Mouse (Mus musculus): ENCODE measurements at regions not wholly inside any gene's neighbourhood (a gene's known extent, or its start where the extent isn't known, plus 50 kb on each side); places are given as distances from the start of the nearest gene placed in this dataset.

DNA sequence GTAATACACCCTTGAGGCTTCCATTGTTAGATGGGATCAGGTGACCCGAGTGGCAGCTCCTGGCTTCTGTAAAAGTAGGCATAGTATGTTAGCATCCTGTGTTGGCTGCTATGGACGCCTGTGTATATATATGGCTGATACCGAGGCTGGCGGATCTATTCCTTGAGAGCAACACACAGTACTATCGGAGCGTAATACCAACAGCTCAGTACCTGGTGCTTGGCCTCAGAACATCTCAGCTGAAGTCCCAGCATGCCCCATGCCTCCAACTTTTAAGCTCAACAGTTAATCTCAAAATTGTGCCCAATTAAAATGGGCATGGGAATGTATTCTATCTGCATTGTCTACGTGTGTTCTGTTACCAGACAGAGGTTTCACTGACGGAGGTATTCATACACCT, 420.7 kb upstream of the Ubash3b start:
- TF ChIP-seq CTCF (IDR thresholded peaks at IDR 0.05; ENCODE audit: insufficient read depth, low read length) (no peak), POLR2A (IDR thresholded peaks at IDR 0.05; ENCODE audit: borderline replicate concordance, extremely low read depth, low read depth, low read length) (no peak)
- H3K4me1 ChIP-seq (ENCODE audit: control insufficient read depth, insufficient read depth, low read length): no peaks in the 10 kb centered on the region
- 38% methylated on average over 8 of the region's 8 CpGs for WGBS
- DNase-seq: no peak
- peak overlapping the region; percentile 37 for H3K4me3 ChIP-seq (replicated peaks; ENCODE audit: extremely low read depth, low read depth, low read length)

DNA sequence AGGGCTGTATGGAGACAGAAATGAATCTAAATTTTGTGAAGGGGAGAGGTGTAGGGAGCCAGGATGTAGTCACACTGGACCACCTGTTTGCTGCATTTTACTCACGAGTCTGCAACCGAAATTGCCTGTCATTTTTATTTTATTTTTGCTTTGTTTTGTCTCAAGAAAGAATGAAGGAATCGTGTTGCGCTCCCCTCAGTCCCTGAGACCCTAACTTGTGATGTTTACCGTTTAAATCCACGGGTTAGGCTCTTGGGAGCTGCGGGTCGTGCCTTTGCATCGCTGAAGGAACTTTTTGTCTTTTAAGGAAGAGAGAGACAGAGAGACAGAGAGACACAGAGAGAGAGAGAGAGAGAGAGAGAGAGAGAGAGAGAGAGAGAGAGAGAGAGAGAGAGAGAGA, 420.2 kb upstream of the Ubash3b start:
- TF ChIP-seq CTCF (IDR thresholded peaks at IDR 0.05; ENCODE audit: insufficient read depth, low read length) (no peak), POLR2A (IDR thresholded peaks at IDR 0.05; ENCODE audit: borderline replicate concordance, extremely low read depth, low read depth, low read length) (no peak)
- DNase-seq: no peak
- 21% methylated on average over 9 of the region's 9 CpGs for WGBS
- Histone ChIP-seq H3K4me3 (replicated peaks; ENCODE audit: extremely low read depth, low read depth, low read length) (no peak overlapping the region), H3K4me1 (ENCODE audit: control insufficient read depth, insufficient read depth, low read length) (no peaks in the 10 kb centered on the region)

DNA sequence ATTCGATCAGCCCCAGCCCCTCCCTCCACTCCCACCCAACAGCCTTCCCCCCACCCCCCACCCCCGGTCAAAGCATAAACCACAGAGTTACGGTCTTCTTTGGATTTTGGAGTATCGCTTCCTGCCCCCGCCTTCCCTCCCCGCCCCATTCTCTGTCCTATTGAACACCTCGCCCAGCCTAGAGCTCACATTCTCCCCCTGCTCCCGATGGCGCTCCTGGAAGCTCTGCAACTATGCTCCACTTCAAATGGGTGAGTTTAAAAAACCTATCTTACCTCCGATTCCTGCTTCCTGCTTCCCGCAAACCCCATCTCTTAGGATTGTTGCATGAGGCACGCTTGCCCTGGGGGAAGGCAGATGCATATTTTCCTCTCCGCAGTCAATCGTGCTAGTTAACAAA, 419.7 kb upstream of the Ubash3b start:
- TF ChIP-seq CTCF (IDR thresholded peaks at IDR 0.05; ENCODE audit: insufficient read depth, low read length) (no peak), POLR2A (IDR thresholded peaks at IDR 0.05; ENCODE audit: borderline replicate concordance, extremely low read depth, low read depth, low read length) (0 out of 2 replicates have a peak, but pooled peaks have one; percentile 13)
- H3K4me3 ChIP-seq (replicated peaks; ENCODE audit: extremely low read depth, low read depth, low read length): peak overlapping the region; percentile 62
- WGBS: 3% methylated on average over 14 of the region's 14 CpGs
- DNase-seq: no peak
- no peaks in the 10 kb centered on the region for H3K4me1 ChIP-seq (ENCODE audit: control insufficient read depth, insufficient read depth, low read length)

DNA sequence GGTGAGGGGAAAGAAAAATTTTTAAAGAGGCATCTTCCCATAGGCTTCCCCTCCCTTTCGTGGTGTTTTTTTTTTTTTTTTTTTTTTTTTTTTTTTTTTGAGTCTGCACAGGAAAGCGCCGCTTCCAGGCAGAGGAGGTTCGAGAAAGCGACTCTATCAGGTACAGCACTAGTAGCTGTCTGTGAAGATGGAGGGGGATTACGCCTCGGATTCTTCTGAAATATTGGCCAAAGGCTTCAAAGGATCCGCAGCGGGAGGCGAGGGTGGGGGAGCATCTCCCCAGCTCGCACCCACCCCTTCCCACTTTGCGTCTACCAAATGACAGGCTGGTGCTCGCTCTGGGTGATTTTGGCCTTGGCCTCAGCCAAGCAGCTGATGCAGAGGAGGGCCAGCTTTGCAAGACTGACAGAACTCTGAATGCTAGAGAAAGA, 419.1 kb upstream of the Ubash3b start:
- 4% methylated on average over 13 of the region's 13 CpGs for WGBS
- Histone ChIP-seq H3K4me3 (replicated peaks; ENCODE audit: extremely low read depth, low read depth, low read length) (peak overlapping the region; percentile 52), H3K4me1 (ENCODE audit: control insufficient read depth, insufficient read depth, low read length) (no peaks in the 10 kb centered on the region)
- TF ChIP-seq CTCF (IDR thresholded peaks at IDR 0.05; ENCODE audit: insufficient read depth, low read length) (no peak), POLR2A (IDR thresholded peaks at IDR 0.05; ENCODE audit: borderline replicate concordance, extremely low read depth, low read depth, low read length) (0 out of 2 replicates have a peak, but pooled peaks have one; percentile 24)
- peak; percentile 23 for DNase-seq

DNA sequence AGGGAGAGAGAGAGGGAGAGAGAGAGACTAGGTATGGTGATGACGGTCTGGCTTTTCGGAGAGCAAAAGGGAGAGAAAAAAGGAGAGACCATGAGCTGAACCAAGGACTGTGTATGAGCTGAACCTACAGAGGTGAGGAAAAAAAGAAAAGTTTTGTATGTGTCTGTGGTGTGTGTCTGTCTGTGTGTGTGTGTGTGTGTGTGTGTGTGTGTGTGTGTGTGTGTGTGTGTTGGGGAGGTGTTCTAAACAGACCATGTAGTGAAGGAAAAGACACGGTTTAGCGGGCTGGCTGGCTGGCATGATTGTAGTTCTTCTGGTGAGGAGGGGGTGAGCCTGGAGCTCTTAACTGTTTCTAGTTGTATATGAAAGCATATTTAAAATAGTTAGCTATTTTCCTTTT, 418.6 kb upstream of the Ubash3b start:
- peak overlapping the region; percentile 48 for H3K4me3 ChIP-seq (replicated peaks; ENCODE audit: extremely low read depth, low read depth, low read length)
- DNase-seq: no peak
- H3K4me1 ChIP-seq (ENCODE audit: control insufficient read depth, insufficient read depth, low read length): no peaks in the 10 kb centered on the region
- no peak for TF ChIP-seq POLR2A (IDR thresholded peaks at IDR 0.05; ENCODE audit: borderline replicate concordance, extremely low read depth, low read depth, low read length)
- TF ChIP-seq CTCF (IDR thresholded peaks at IDR 0.05; ENCODE audit: insufficient read depth, low read length): no peak
- 14% methylated on average over 4 of the region's 4 CpGs for WGBS

DNA sequence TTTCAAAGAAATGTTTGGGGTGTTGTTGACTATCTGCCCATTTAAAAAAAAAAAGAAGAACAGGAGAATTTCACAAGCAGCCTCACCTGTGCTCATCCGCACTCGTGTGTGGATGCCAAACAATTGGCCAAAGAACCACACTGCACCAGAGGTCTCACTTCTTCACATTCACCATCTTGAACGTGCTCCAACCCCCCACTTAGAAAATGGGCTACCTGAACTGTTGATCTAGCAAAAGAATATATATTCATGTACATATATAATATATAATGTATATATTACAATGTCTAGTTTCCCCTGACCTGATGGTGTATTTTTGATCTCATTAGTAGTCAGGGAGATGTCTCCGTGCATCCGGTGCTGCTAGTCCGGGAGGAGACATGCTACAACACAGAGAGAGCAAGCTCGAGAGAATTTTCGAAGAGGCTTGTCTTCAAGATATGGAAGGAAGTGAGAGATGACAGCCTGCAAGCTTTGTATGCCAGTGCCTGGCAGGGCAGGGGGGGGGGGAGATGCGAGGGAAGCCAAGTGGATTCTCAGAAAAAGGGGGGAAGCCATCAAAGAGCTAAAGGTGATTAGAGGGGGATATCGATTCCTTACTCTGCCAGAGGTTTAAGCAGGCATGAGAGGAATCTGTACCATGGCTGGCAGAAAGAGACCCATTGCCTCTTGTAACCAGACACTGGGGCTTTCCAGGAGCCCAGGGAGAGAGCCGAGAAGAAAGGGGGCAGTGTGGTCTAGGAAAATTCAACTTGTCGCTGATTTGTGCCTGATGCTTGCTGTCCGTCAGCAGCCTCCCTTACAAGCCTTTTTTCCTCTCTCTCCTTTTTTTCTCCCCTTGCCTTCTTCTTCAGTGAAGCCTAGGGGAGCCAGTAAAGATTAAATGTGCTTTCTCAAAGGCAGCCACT, 417.9 kb upstream of the Ubash3b start:
- 27% methylated on average over 13 of the region's 13 CpGs for WGBS
- no peaks in the 10 kb centered on the region for H3K4me1 ChIP-seq (ENCODE audit: control insufficient read depth, insufficient read depth, low read length)
- no peak overlapping the region for H3K4me3 ChIP-seq (replicated peaks; ENCODE audit: extremely low read depth, low read depth, low read length)
- TF ChIP-seq POLR2A (IDR thresholded peaks at IDR 0.05; ENCODE audit: borderline replicate concordance, extremely low read depth, low read depth, low read length): no peak
- TF ChIP-seq CTCF (IDR thresholded peaks at IDR 0.05; ENCODE audit: insufficient read depth, low read length): peak; percentile 40; the same call in 1 of the 2 replicates
- no peak for DNase-seq

DNA sequence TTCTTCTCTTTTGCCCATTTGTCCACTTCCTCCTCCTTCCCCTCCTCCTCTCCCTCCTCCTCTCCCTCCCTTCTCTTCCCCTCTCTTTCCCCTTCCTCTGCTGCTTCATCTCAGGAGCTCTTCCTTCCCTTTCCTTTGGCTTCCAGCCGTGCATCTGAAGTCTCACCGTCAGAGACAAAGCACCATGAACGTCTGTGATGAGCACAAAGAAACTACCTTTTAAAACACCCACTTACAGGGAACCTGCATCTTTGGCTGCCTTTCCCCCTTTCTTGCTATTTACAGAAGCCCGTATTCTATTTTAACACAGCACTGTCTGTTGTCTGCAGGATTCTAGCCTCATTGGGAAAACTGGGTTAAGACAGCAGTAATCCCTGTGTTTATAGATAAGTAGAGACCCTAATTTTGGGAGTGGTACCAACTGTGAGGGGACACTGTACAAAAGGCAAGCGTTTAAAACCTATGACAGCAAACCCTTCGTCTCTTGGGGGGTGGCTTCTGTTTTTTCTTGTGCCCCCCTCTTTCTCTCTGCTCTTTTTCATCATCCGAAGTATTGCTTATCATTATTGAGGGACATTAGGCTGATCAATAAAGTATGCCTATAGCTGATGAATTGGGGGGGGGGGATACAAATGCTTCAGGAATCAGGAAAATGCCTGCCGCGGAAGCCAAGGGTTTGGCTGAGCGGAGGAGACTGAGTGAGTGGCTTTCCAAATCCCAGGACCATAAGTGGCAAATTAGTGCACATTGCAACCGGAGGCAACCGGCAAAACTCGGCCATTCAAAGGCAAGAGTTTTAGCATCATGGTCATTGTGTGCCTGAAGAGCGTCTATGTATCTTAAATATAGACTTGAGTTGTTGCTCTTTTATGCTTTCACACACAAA, 417.0 kb upstream of the Ubash3b start:
- no peak for DNase-seq
- H3K4me1 ChIP-seq (ENCODE audit: control insufficient read depth, insufficient read depth, low read length): no peaks in the 10 kb centered on the region
- 71% methylated on average over 14 of the region's 14 CpGs for WGBS
- no peak overlapping the region for H3K4me3 ChIP-seq (replicated peaks; ENCODE audit: extremely low read depth, low read depth, low read length)
- TF ChIP-seq CTCF (IDR thresholded peaks at IDR 0.05; ENCODE audit: insufficient read depth, low read length) (no peak), POLR2A (IDR thresholded peaks at IDR 0.05; ENCODE audit: borderline replicate concordance, extremely low read depth, low read depth, low read length) (no peak)

DNA sequence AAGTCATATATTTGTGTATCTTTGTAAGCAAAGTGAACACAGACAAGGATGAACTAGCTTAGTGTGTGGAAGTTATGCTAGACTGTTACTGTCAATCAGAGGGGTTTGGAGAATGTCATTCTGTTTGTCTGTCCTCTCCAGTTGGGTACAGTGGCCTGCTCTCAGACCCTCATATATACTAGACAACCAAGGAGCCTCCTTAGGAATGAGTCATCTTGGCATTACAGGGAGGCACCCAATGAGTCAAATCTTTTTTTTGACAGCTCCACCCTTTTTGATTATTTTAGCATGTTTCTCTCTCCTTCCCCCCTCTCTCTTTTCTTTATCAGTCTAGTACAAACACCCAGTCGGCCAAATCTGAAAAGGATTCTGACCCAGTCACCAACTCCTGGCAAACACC, 416.3 kb upstream of the Ubash3b start:
- DNase-seq: no peak
- Histone ChIP-seq H3K4me3 (replicated peaks; ENCODE audit: extremely low read depth, low read depth, low read length) (no peak overlapping the region), H3K4me1 (ENCODE audit: control insufficient read depth, insufficient read depth, low read length) (no peaks in the 10 kb centered on the region)
- TF ChIP-seq POLR2A (IDR thresholded peaks at IDR 0.05; ENCODE audit: borderline replicate concordance, extremely low read depth, low read depth, low read length): no peak
- no peak for TF ChIP-seq CTCF (IDR thresholded peaks at IDR 0.05; ENCODE audit: insufficient read depth, low read length)
- WGBS: 30% methylated on average over 1 of the region's 1 CpGs

DNA sequence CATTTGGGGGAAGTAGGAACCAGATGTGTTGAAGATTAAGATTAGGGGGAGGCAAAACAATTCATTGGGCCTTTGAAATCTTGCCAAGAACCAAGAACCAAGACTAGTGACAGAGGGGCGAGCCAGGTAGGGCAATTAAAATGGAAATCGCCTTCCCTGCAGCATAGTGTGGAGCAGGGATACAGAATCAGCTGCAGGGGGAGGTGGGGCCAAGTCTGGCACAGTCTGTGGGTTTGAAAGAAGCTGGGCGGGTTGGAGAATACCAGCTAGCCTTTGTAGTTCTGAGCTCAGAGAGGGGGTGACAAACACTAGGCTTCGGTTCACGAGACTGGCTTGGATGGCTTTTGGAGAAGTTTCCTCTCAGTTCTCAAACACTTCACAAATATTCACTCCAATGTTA, 414.3 kb upstream of the Ubash3b start:
- no peak for TF ChIP-seq POLR2A (IDR thresholded peaks at IDR 0.05; ENCODE audit: borderline replicate concordance, extremely low read depth, low read depth, low read length)
- TF ChIP-seq CTCF (IDR thresholded peaks at IDR 0.05; ENCODE audit: insufficient read depth, low read length): no peak
- Histone ChIP-seq H3K4me1 (ENCODE audit: control insufficient read depth, insufficient read depth, low read length) (no peaks in the 10 kb centered on the region), H3K4me3 (replicated peaks; ENCODE audit: extremely low read depth, low read depth, low read length) (no peak overlapping the region)
- no peak for DNase-seq
- WGBS: 47% methylated on average over 5 of the region's 5 CpGs
